Mouse (Mus musculus): ENCODE measurements at regions not wholly inside any gene's neighbourhood (a gene's known extent, or its start where the extent isn't known, plus 50 kb on each side); places are given as distances from the start of the nearest gene placed in this dataset.
"Not testable (repeated sequence)": the region's sequence is repeated elsewhere in the genome, so short reads cannot be mapped to it uniquely, and the experiment has no call there.

DNA sequence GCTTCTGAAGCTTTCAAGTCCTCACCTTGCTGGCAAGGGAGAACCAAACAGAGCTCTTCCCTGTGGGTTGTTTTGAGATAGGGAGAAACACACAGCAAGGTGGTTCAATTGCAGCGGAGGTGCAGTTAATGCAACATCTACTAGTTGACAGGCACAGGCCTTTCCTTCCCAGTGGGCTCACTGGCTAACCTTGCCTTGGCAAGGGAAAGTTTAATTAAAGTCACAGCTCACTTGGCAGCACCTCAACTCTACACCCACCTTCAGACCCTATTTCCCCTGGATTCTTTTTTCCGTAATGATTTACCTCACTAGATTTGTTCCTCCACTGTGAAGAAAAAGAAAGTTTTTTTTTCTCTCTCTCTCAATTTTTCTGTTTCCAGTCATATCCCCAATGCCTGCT, 314.5 kb downstream of the Tlr4 start:
- no peak for DNase-seq (ENCODE audit: low spot score in 2 of 2)

DNA sequence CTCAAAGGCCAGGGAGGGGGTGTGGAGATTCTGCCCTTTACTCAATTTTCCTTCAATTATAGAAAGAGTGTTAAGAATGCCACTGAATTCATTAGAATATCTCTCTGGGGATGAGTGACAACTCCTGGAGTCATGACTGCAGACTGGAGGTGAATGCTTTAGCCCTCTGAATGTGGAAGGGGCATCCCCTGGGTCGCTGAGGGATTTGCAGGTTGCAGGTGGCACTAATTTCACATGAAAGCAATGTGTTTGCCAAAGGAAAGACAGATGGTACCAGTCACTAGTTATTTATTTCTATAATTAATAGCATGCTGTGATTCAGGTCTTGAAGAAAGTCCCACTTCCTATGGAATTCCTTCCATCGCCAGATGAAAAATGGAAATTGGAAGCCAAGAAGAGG, 321.1 kb downstream of the Tlr4 start:
- no peak for DNase-seq (ENCODE audit: low spot score in 2 of 2)

DNA sequence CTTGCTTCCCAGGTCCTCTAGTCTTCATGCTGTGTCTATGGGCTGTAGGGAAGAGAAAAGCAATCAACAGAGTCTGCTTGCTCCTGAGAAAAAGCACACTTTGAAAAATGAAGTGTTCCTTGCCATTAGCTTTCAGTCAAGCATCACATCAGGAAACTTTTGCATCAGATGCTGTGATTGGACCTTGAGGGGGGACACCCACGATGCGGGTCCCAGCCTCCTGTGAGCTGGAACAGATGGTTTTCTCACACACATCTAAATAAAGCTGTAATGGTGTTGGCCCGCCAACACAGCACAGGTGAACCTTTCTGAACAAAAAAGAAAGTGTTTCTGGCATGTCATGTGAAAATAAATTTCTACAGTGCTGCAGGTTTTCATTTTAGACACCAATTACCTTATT, 335.3 kb downstream of the Tlr4 start:
- DNase-seq (ENCODE audit: low spot score in 2 of 2) = no peak

DNA sequence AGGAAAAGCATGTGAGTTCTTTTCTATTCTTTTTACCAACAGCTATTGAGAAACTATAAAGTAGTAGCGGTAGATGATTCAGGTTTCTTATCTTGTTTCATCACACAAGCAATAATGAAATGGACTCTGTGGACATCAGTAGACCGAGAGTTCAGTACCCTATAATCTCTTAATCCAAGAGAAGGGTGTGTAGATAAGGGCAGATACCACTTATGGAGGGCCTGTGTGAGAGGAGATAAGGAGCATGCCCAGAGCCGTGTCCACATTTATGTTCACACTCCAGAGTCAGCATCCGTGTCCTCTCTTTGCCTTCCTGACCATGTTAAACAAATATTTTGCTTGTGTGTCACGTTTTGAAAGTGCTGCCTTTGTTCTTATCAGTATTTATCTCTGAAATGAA, 340.3 kb downstream of the Tlr4 start:
- DNase-seq (ENCODE audit: low spot score in 2 of 2) = no peak

DNA sequence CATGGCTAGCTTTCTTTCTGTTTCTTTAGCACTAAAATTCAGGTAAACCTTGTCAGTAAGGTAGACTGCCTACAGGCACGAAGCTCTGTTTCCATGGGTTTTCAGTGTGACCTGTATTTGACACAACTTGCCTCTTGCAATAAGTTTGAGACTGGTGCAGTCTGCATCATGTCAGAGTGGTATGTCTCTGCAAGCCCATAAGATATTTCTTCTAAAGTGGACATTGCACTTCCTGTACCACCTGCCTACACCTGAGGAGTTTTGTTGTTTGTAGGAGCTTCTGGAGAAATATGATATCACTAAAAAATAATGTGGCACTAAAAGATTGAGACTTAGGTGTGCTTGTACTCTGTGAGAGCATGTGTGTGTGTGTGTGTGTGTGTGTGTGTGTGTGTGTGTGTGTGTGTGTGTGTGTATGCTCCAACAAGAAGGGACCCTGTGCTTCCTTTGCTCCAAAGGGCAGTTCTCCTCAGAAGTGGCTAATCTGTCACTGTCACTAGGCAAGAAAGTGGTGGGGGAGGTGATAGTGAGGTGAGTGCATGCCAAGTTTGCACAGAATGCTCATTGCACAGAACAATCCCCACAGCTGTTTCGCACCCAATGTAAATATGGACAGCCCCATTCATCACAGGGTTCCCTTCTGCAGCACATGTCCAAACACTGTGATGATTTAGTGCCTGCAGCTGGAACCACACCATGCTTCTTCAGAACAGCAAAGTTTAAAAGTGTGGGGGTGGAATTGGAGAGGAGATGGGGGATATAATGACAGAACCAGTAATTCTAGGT, 360.5 kb downstream of the Tlr4 start:
- DNase-seq (ENCODE audit: low spot score in 2 of 2) = no peak

DNA sequence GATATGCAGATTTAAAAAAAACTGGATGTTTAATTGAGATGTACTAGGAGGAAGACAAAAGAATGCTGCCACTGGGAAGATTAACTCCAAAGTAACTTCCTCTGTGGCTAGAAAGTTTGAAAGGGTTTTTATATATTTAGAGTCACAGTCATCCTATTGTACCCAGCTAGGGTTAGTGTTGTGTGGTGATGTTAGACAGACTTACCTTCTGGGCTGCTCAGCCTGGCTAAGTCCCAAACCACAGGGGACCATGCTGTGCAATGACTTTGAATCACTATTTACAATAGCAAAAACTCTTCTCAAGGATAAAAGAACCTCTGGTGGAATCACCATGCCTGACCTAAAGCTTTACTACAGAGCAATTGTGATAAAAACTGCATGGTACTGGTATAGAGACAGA, 363.2 kb downstream of the Tlr4 start:
- no peak for DNase-seq (ENCODE audit: low spot score in 2 of 2)

DNA sequence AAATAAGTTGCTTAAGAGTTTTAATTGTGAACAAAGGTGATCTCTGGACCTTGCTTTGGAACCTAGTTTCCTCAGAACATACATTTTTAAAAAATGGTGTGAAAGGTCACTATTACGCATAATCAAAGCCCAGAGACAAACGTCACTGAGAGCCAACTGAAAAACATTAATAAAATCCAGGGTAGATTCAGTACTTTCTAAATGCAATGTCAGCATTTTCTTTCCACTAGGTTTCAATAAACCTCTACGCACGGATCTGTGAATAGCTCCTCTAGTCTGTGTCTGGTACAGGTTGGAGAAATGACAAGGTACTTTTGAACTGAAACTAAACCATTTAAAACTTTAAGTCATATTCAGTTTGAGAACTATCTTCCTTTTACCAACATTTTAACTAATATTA, 367.0 kb downstream of the Tlr4 start:
- no peak for DNase-seq (ENCODE audit: low spot score in 2 of 2)

DNA sequence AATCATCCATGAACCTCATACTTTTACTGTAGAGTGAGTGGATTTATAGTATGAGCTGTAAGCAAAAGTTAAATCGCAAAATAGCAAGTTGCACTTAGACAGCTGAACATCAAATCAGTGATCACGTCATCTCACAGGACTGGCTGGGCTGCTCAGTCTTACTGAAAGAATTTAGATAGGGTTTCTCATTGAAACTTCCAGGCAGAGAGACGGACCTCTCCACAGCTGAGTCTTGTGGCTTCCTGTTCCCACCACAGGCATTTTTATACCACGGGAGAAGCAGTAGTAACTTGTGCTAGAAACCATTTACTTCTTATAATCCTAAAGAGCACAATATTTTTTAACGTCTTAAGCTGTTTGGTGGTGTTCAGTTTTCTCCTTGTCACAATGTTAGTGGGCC, 369.5 kb downstream of the Tlr4 start:
- no peak for DNase-seq (ENCODE audit: low spot score in 2 of 2)

DNA sequence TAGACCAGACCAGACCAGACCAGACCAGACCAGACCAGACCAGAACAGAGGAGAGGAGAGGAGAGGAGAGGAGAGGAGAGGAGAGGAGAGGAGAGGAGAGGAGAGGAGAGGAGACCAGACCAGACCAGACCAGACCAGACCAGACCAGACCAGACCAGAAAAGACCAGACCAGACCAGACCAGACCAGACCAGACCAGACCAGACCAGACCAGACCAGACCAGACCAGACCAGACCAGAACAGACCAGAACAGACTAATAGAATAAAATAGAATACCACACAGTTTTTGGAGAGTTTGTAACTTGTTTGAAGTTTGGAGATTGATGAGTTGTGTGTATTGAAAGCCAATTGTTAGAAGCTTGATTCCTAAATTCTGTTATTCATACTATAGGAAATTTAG, 381.0 kb downstream of the Tlr4 start:
- DNase-seq (ENCODE audit: low spot score in 2 of 2) = peak; percentile 28 to 68

DNA sequence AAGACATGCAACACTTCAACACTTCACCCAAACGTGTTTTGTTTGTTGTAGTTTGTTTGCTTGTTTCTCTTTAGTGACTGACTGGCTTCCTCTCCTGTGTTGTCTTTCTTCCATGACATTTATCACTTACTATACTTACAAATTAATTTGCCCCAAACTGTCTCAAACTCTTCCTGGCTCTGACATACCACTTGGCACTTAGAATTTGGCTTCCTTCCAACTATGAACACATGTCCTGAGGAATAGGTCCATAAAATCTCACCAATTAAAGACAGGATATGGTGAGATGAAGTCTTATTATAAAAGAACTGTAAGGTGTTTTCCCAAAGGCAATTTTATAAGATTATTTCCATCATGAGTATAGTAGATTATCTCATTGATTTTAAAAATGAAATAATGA, 386.0 kb downstream of the Tlr4 start:
- DNase-seq (ENCODE audit: low spot score in 2 of 2) = no peak

DNA sequence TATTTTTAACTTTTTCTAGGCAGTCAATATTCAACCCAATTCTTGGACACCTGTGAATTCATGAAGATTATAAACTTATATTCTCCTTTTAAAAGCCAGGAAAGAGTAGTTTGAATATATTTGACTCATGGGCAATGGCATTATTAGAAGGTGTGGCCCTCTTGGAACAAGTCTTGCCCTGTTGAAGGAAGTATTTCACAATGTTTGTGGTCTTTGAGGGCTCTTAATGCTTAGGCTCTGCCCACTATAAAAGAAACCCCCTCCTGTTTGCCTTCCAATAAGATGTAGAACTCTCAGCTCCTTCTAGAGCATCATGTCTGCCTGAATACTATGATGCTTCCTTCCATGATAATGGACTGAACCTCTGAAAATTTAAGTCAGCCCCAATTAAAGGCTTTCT, 397.1 kb downstream of the Tlr4 start:
- no peak for DNase-seq (ENCODE audit: low spot score in 2 of 2)

DNA sequence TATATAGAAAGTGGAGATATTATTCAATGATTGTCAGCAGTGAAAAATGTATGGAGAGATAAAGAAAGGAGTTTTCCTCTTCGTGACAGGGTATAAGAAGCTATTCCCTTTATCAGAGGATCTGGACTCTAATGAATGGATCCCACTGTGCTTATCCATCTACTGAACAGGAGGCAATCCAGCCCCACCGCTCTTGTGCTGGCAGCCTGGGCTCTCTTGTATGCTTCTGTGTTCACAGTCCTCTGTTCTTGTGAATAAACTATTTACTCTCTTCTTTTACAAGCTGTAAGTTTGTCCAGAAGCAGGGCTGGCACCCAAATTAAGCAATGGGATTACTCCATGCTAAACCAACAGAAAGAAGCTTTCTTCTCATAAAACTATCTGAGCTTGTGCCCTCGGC, 401.8 kb downstream of the Tlr4 start:
- no peak for DNase-seq (ENCODE audit: low spot score in 2 of 2)

DNA sequence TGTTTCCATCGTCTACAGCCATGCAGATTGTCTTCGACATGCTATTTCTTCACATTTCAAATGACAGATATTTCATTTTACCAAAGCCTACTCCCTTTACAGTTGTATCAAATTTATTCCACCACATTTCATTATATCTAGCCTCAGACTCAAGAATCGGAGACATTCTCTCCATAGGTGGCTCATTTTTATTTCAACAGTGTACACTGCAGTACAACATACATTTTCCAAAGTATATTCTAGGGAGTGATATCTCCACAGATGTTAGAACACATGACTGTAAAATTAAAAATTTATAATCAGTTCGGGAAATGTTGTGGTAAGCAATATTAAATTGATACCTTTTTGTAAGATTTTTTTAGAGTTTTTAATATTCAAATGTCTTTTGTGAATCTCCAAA, 446.2 kb downstream of the Tlr4 start:
- DNase-seq (ENCODE audit: low spot score in 2 of 2) = no peak

DNA sequence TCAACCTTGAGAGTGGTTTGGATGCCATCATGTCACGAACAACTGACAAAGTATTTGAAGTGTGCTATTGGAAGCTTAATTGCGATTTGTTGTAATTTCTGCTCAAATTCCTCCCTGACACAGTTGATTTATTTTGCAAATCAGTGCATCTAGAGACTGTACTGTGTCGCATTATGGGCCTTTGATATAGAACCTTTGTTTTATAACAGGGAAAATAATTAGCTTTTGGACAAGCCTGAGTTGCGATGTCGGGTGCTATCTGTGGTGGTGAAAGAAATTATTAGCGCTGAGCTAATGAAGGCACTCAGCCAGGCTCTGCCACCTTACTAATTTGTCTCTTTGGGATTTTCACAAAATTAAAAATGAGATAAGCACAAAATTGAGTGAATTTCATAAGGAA, 473.6 kb downstream of the Tlr4 start:
- DNase-seq (ENCODE audit: low spot score in 2 of 2) = no peak

DNA sequence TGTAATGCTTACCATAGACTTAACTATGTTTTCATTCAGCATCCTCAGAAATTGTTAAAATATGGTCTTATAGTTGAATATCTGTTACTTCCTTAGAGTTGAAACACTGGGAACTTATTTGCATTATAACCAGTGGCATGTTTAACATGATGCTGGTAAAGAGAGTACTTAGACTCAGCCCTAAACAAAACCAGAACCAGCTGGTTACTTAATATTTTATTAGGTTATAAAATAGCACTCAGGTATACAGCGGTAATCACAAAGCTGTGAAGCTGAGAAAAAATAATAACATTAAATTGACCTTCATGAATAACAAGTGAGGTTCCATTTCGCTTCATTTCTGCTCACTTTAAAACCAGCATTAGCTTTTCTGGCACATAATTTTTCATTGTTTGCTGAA, 474.4 kb downstream of the Tlr4 start:
- DNase-seq (ENCODE audit: low spot score in 2 of 2) = no peak

DNA sequence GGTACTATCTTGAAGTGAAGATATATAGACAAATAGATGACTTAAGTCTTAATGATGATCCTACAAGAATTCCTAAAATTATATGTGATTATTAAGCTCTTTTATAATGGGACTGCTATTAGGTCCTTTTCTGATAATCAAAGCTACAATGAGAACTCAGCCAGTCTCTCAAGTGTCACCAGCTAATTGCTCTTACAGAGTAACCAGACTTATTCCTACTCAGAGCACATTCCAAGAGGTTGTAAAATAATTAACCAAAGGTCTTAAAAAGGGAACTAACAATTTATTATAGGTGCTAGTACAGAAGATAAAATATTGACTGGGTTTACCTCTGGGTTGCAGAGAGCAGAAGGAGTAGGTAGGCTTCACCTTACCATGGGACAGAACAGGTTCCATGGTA, 492.7 kb downstream of the Tlr4 start:
- DNase-seq (ENCODE audit: low spot score in 2 of 2) = not testable (repeated sequence)
